Mouse (Mus musculus) kidney, adult 2 months (tissue): ENCODE data around the gene Otud7a.

Experiments used
- CTCF ChIP-seq: fragments of 200-500 bp; conservative IDR thresholded peaks from 2 replicates; pipeline ENCODE4 v1.5.1; 2011; ENCODE audit warnings: low read depth, mild to moderate bottlenecking, control low read depth, low read length, moderate library complexity, mixed read lengths; ENCODE audit not compliant: insufficient read depth, insufficient read length
- POLR2A ChIP-seq: fragments of 200-500 bp; IDR thresholded peaks from one replicate; pipeline ENCODE4 v1.6.1; 2011; ENCODE audit warnings: low read depth, low read length, control low read depth

GRCm38 (mm10) chr7:63780821-63781220 lies 336.3 kb downstream of the Otud7a start:
- TF ChIP-seq POLR2A: no peak
- no peak for TF ChIP-seq CTCF
